Mouse (Mus musculus) ES-E14 (cell line): Measurements from ENCODE around the gene Clic4. TPM values are rescaled to one million over a fixed set of nuclear protein-coding genes. Genes with fewer than 3 reads are reported as not detected.
A peak's percentile ranks its signal among the peaks of the same experiment; 100 is the strongest.

Experiments
- DNase-seq: peaks from one replicate; pipeline ENCODE4 v3.0.0-alpha.2; 2013; ENCODE audit warnings: low read depth, low spot score
- H3K27ac ChIP-seq: 2 replicates; pipeline ENCODE4 v1.5.1; 2012; ENCODE audit warnings: low read depth, mild to moderate bottlenecking, low read length, moderate library complexity, mixed read lengths; ENCODE audit not compliant: poor library complexity, insufficient read depth, severe bottlenecking
- H3K36me3 ChIP-seq: 2 replicates; pipeline ENCODE4 v1.6.1; 2012; ENCODE audit warnings: mild to moderate bottlenecking, low read length, moderate library complexity, mixed read lengths; ENCODE audit not compliant: control insufficient read depth, poor library complexity, insufficient read depth, severe bottlenecking
- H3K4me1 ChIP-seq, 2 experiments: fragments of 150-350 bp in 1 of 2; sonication (generic) in 1 of 2; 2 replicates each; pipeline ENCODE4 v1.6.1; 2012; ENCODE audit warnings: low read length in 2 of 2, mild to moderate bottlenecking in 1 of 2, mixed read lengths in 1 of 2; ENCODE audit not compliant: control insufficient read depth in 2 of 2, insufficient read depth in 2 of 2, poor library complexity in 1 of 2
- H3K4me3 ChIP-seq, 2 experiments: fragments of 150-350 bp in 1 of 2; sonication (generic) in 1 of 2; 2 replicates each; pipeline ENCODE4 v1.5.1; 2012; ENCODE audit warnings: low read length in 2 of 2, low read depth in 1 of 2, mild to moderate bottlenecking in 1 of 2, mixed read lengths in 1 of 2; ENCODE audit not compliant: insufficient read depth in 1 of 2, poor library complexity in 1 of 2, severe bottlenecking in 1 of 2
- H3K9ac ChIP-seq: 2 replicates; pipeline ENCODE4 v1.6.1; 2012; ENCODE audit warnings: low read depth, mild to moderate bottlenecking, low read length, mixed read lengths; ENCODE audit not compliant: poor library complexity, insufficient read depth, severe bottlenecking
- H3K9me3 ChIP-seq: fragments of 150-350 bp; sonication (generic); 2 replicates; pipeline ENCODE4 v1.6.1; 2012; ENCODE audit warnings: low read depth, mild to moderate bottlenecking, low read length; ENCODE audit not compliant: control insufficient read depth, insufficient read depth
- CHD2 ChIP-seq: IDR thresholded peaks from 2 replicates; pipeline ENCODE4 v1.6.1; 2014; ENCODE audit warnings: mild to moderate bottlenecking, low read depth, low read length, inconsistent platforms
- HCFC1 ChIP-seq: IDR thresholded peaks from 2 replicates; pipeline ENCODE4 v1.6.1; 2012; ENCODE audit warnings: low read length, inconsistent platforms, borderline replicate concordance; ENCODE audit not compliant: insufficient read depth
- MAFK ChIP-seq: IDR thresholded peaks from 2 replicates; pipeline ENCODE4 v1.6.1; 2014; ENCODE audit warnings: mild to moderate bottlenecking, low read depth, low read length, inconsistent platforms; ENCODE audit not compliant: insufficient read depth
- ZC3H11A ChIP-seq: IDR thresholded peaks from 2 replicates; pipeline ENCODE4 v1.6.1; 2012; ENCODE audit warnings: low read depth, mild to moderate bottlenecking, inconsistent platforms, low read length, borderline replicate concordance
- ZNF384 ChIP-seq: IDR thresholded peaks from 2 replicates; pipeline ENCODE4 v1.6.1; 2012; ENCODE audit warnings: low read depth, low read length, inconsistent platforms
- in situ Hi-C, 2 experiments: fragments of 600-800 bp; cut with MboI; formaldehyde crosslinking; loops; one replicate each; pipeline ENCODE4 v1.15.1; 2025; ENCODE audit warnings: low sequenced_read_pairs in 2 of 2, inconsistent platforms in 1 of 2; ENCODE audit not compliant: unreplicated experiment in 2 of 2
- total RNA-seq: library from RNA; depleted of rRNA; stranded (reverse); fragments of 300-350 nt; gene quantifications from 2 replicates; pipeline ENCODE4 v1.2.3, GENCODE M21; 2012

Gene Clic4
- total RNA-seq, 1 experiment, result 69.3 TPM

DNA sequence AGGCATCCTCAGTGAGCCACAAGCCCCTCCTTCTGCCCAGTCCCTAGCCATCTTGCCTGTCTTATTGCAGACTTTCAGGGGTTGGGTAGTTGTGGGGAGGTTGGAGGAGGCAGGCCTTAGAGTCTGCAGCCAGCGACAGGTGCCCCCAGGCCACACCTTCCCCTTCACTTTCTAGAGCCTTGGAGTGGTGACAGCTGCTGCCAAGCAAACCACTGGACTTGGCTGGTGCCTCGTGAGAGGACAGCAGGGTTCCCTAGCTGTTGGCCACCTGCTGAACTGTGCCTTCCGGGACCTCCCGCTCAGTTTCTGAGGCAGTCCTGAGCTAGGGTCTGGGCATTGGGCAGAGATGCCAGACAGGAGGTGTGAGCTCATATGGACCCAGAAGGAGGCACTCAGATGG, 103.1 kb downstream of the Clic4 start:
- Histone ChIP-seq H3K9me3 (no peaks in the 10 kb centered on the region), H3K27ac (no peak overlapping the region), H3K4me3 (no peak overlapping the region), H3K9ac (no peak overlapping the region), H3K36me3 (no peaks in the 10 kb centered on the region), H3K4me1 (peaks cover 5 to 15% of the 10 kb centered on the region in 2 experiments; a peak in 2 of 4 replicates)
- DNase-seq, result no peak
- TF ChIP-seq ZC3H11A (no peak), ZNF384 (no peak), MAFK (no peak), CHD2 (no peak), HCFC1 (no peak)
- in situ Hi-C loops, result no loop called here

DNA sequence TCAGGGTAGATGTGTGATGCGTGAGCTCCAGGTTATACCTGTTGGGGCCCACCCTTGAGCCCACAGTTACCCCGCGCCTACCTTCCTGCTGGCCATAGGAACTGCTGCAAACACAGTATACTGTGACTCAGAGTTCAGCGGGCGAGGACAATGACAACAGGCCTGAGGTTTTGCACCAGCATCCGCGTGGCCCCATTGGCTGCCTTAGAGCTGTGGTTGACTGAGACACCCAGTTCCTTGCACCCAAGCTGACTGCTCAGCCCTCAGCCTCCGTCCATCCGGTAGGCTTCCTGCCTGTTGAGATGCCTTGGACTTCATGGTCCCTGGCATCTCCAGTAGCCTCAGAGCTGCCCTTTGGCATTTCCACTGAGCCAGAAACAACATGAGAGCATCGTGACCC, 103.5 kb downstream of the Clic4 start:
- in situ Hi-C loops, result no loop called here
- Histone ChIP-seq H3K36me3 (no peaks in the 10 kb centered on the region), H3K27ac (no peak overlapping the region), H3K4me1 (peaks cover 5 to 15% of the 10 kb centered on the region in 2 experiments; a peak in 2 of 4 replicates), H3K9me3 (no peaks in the 10 kb centered on the region), H3K9ac (no peak overlapping the region), H3K4me3 (no peak overlapping the region)
- TF ChIP-seq ZC3H11A (no peak), ZNF384 (no peak)
- no peak for DNase-seq

DNA sequence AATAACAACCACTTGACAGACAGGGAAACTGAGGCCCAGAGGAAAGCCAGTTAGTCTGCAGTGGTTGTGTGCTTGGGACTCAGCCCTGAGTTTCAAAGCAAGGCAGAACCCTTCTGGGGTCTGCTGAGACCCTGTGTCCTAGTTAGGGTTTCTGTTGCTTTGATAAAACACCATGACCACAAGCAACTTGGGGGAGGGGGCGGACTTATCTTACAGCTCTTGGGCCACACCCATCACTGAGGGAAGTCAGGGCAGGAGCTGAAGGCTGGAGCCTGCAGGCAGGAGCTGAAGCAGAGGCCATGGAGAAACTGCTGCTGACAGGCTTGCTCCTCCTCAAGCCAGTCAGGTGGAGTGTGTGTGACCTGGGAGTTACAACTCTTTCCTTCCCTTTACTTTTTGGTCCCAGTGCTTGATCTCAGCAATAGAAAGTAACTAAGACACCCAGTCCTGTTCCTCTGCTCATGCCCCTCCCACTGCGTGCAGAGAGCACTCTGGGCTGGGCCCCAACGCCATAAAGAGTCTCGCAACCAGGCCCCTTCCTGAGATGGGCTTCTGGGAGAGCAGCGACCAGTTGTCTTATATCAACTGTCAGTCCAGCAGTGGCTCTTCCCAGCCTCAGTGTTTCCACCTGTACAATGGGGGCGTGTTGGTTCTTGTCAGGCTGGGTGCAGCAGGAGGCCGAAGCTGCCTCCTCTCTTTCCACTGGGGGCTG, 104.6 kb downstream of the Clic4 start:
- Histone ChIP-seq H3K4me1 (peaks cover 5 to 15% of the 10 kb centered on the region in 2 experiments; a peak in 2 of 4 replicates), H3K27ac (no peak overlapping the region), H3K9me3 (no peaks in the 10 kb centered on the region), H3K4me3 (no peak overlapping the region), H3K9ac (no peak overlapping the region), H3K36me3 (no peaks in the 10 kb centered on the region)
- TF ChIP-seq MAFK, result no peak
- TF ChIP-seq HCFC1, result no peak
- TF ChIP-seq ZC3H11A, result no peak
- no peak for TF ChIP-seq ZNF384
- no peak for TF ChIP-seq CHD2
- DNase-seq, result no peak
- in situ Hi-C loops, result no loop called here

DNA sequence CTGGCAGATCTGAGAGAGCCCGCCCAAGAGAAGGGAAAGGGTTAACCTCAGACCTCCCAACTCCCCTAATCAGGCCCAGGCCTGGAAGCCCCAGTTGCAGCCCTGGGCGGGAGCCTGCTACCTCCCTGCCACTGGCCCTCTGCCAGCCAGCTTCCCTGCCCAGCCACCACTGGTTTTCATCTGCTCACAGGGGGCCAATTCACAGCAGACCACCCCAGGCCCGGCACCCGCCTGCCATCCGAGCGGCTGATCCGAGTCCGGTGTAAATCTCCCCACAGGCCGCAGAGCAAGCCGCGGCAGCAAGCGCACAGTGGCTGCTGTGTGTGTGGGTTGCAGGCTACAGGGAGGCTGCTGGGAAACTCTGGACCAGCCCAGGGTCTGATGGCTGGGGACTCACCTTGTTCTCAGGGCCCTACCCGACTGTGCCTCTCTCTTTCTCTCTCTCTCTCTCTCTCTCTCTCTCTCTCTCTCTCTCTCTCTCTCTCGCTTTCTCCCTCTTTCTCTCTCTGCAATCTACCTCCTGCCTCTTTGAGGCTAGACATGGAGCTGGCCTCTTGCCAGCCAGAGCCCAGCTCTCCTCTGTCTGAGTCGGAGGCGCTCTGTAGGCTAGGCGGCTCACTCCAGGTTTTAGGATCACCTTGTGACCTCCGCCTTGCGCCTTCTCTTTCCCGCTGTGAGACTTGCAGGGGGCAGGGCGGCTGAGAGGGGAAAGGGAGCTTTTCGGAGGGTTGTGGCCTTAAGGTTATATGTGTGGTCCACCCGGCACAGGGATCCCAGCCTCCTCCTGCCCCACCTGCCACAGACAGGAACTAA, 106.0 kb downstream of the Clic4 start:
- Histone ChIP-seq H3K9me3 (no peaks in the 10 kb centered on the region), H3K9ac (peak overlapping the region; percentile 83), H3K4me1 (peaks cover 5 to 15% of the 10 kb centered on the region in 2 experiments; a peak in 2 of 4 replicates), H3K4me3 (peak overlapping the region; percentile 65 to 83), H3K36me3 (no peaks in the 10 kb centered on the region), H3K27ac (no peak overlapping the region)
- DNase-seq, result no peak
- in situ Hi-C loops, result no loop called here
- TF ChIP-seq HCFC1, result no peak
- TF ChIP-seq CHD2, result no peak
- TF ChIP-seq MAFK, result no peak
- no peak for TF ChIP-seq ZC3H11A
- no peak for TF ChIP-seq ZNF384
